Mouse (Mus musculus) kidney, adult 2 months (tissue): ENCODE measurements around the gene Atp6v0e2. TPM values are rescaled to one million over a fixed set of nuclear protein-coding genes. Genes with fewer than 3 reads are reported as not detected.

Experiments
- DNase-seq: peaks from one replicate; pipeline ENCODE4 v3.0.0; 2021
- H3K27ac ChIP-seq: fragments of 200-500 bp; 2 replicates; pipeline ENCODE4 v1.5.1; 2012; ENCODE audit warnings: low read depth, low read length, control low read depth, inconsistent platforms; ENCODE audit not compliant: insufficient read depth
- H3K27me3 ChIP-seq: fragments of 200-500 bp; replicated peaks from 2 replicates; pipeline ENCODE4 v1.6.1; 2012; ENCODE audit warnings: mild to moderate bottlenecking, moderate library complexity, low read length, inconsistent platforms; ENCODE audit not compliant: control insufficient read depth, insufficient read depth
- H3K36me3 ChIP-seq: fragments of 200-500 bp; 2 replicates; pipeline ENCODE4 v1.6.1; 2012; ENCODE audit warnings: mild to moderate bottlenecking, moderate library complexity, low read length, inconsistent platforms; ENCODE audit not compliant: control insufficient read depth, insufficient read depth
- H3K4me1 ChIP-seq: fragments of 200-500 bp; 2 replicates; pipeline ENCODE4 v1.6.1; 2011; ENCODE audit warnings: low read length; ENCODE audit not compliant: control insufficient read depth, insufficient read depth
- H3K4me3 ChIP-seq: fragments of 200-500 bp; 2 replicates; pipeline ENCODE4 v1.5.1; 2011; ENCODE audit warnings: mild to moderate bottlenecking, low read depth, low read length, control low read depth; ENCODE audit not compliant: insufficient read depth
- CTCF ChIP-seq: fragments of 200-500 bp; conservative IDR thresholded peaks from 2 replicates; pipeline ENCODE4 v1.5.1; 2011; ENCODE audit warnings: low read depth, mild to moderate bottlenecking, control low read depth, low read length, moderate library complexity, mixed read lengths; ENCODE audit not compliant: insufficient read depth, insufficient read length
- POLR2A ChIP-seq: fragments of 200-500 bp; IDR thresholded peaks from one replicate; pipeline ENCODE4 v1.6.1; 2011; ENCODE audit warnings: low read depth, low read length, control low read depth
- WGBS: fragments of 180-500 bp; shearing (Covaris S2); methylation state at CpG from one replicate; pipeline ENCODE4 v1.1.7; 2018; 5-methylcytosine and 5-hydroxymethylcytosine counted together
- polyA plus RNA-seq: library from polyadenylated mRNA; depleted of rRNA; stranded (reverse); fragments of >200 nt; gene quantifications from 2 replicates; pipeline ENCODE4 v1.2.3, GENCODE M21; 2012; rRNA removed

Atp6v0e2 gene
- polyA plus RNA-seq = 101 and 109 TPM in 2 replicates

GRCm38 (mm10) chr6:48537105-48537954, at the start of gene Atp6v0e2:
TSS of gene Atp6v0e2 (plus strand) at chr6:48537615.
- TF ChIP-seq CTCF = no peak
- no peak for TF ChIP-seq POLR2A
- no peaks in the 10 kb centered on the region for H3K36me3 ChIP-seq
- no peak within 1 kb of the TSS for H3K27ac ChIP-seq
- DNase-seq = peak; percentile 89
- H3K4me1 ChIP-seq = no peaks in the 10 kb centered on the region; the same call in 1 of the 2 replicates
- peak within 1 kb of the TSS; percentile 63 for H3K4me3 ChIP-seq
- no peaks in the 10 kb centered on the region for H3K27me3 ChIP-seq
- 16% methylated on average over 38 of the region's 38 CpGs for WGBS

GRCm38 (mm10) chr6:48487747-48488725, 49.4 kb upstream of the Atp6v0e2 start:
- peak; percentile 27 for DNase-seq
- Histone ChIP-seq H3K27me3 (no peaks in the 10 kb centered on the region), H3K4me1 (no peaks in the 10 kb centered on the region), H3K27ac (peak overlapping the region; percentile 18; the same call in 1 of the 2 replicates), H3K4me3 (no peak overlapping the region), H3K36me3 (no peaks in the 10 kb centered on the region)
- TF ChIP-seq CTCF (no peak), POLR2A (no peak)
- WGBS = 20% methylated on average over 18 of the region's 25 CpGs

GRCm38 (mm10) chr6:48489741-48490140, 47.7 kb upstream of the Atp6v0e2 start:
- no peak for DNase-seq
- 98% methylated on average over 3 of the region's 3 CpGs for WGBS
- Histone ChIP-seq H3K36me3 (no peaks in the 10 kb centered on the region), H3K27me3 (no peaks in the 10 kb centered on the region), H3K4me3 (no peak overlapping the region), H3K27ac (no peak overlapping the region), H3K4me1 (no peaks in the 10 kb centered on the region)
- no peak for TF ChIP-seq POLR2A
- TF ChIP-seq CTCF = no peak

- H3K36me3 ChIP-seq = no peaks in the 10 kb centered on the region
- no peak overlapping the region for H3K4me3 ChIP-seq
- H3K27ac ChIP-seq = no peak overlapping the region
- no peaks in the 10 kb centered on the region for H3K4me1 ChIP-seq
- WGBS = 70% methylated on average over 9 of the region's 9 CpGs
- no peaks in the 10 kb centered on the region for H3K27me3 ChIP-seq
- no peak for TF ChIP-seq POLR2A
- no peak for TF ChIP-seq CTCF
- DNase-seq = peak; percentile 25
Observed at GRCm38 (mm10) chr6:48491361-48491760, 46.1 kb upstream of the Atp6v0e2 start.

- Histone ChIP-seq H3K36me3 (no peaks in the 10 kb centered on the region), H3K27ac (no peak overlapping the region), H3K4me3 (no peak overlapping the region), H3K27me3 (no peaks in the 10 kb centered on the region), H3K4me1 (no peaks in the 10 kb centered on the region)
- DNase-seq = peak; percentile 78
- TF ChIP-seq CTCF = no peak
- no peak for TF ChIP-seq POLR2A
- 33% methylated on average over 8 of the region's 8 CpGs for WGBS
Observed at GRCm38 (mm10) chr6:48493136-48493730, 44.2 kb upstream of the Atp6v0e2 start.

GRCm38 (mm10) chr6:48497521-48497920, 39.9 kb upstream of the Atp6v0e2 start:
- no peaks in the 10 kb centered on the region for H3K4me1 ChIP-seq
- no peak for TF ChIP-seq CTCF
- no peak for TF ChIP-seq POLR2A
- DNase-seq = peak; percentile 79
- no peak overlapping the region for H3K4me3 ChIP-seq
- no peaks in the 10 kb centered on the region for H3K36me3 ChIP-seq
- WGBS = 71% methylated on average over 4 of the region's 4 CpGs
- no peak overlapping the region for H3K27ac ChIP-seq
- H3K27me3 ChIP-seq = no peaks in the 10 kb centered on the region
